Mouse (Mus musculus): ENCODE measurements around the gene B630019K06Rik. TPM values are rescaled to one million over a fixed set of nuclear protein-coding genes. Genes with fewer than 3 reads are reported as not detected.

B630019K06Rik gene
- total and polyA plus RNA-seq, 3 experiments, result 0.11 TPM; not detected in 2

GRCm38 (mm10) chrX:8901906-8902472, 9.8 kb downstream of the B630019K06Rik start:
- in situ Hi-C loops (cut with MboI; ENCODE audit: low pct_ligation_motif_present, low pct_unique_long_range_greater_than_20kb, low sequenced_read_pairs), result no loop called here
- H3K27ac ChIP-seq (ENCODE audit: insufficient read depth, low read depth), result no peak overlapping the region
- dilution Hi-C loops (cut with MboI; ENCODE audit: extremely low pct_ligation_motif_present, extremely low pct_unique_long_range_greater_than_20kb, low sequenced_read_pairs), result no loop called here
- no peak overlapping the region for H3K4me2 ChIP-seq (ENCODE audit: insufficient read depth, low read depth, poor library complexity, severe bottlenecking)
- no peak for DNase-seq (ENCODE audit: extremely low read depth)
- H3K9me3 ChIP-seq (replicated peaks; ENCODE audit: low read length), result no peaks in the 10 kb centered on the region
- no peaks in the 10 kb centered on the region for H3K27me3 ChIP-seq (replicated peaks)
- no peak overlapping the region for H3K9ac ChIP-seq (ENCODE audit: insufficient read depth, low read depth)
- peaks cover 4 to 44% of the 10 kb centered on the region in 2 experiments; a peak in 2 of 4 replicates for H3K4me1 ChIP-seq (ENCODE audit: control insufficient read depth in 1 of 2, insufficient read depth in 2 of 2)
- no peaks in the 10 kb centered on the region for H3K36me3 ChIP-seq (replicated peaks in 1 of 2; ENCODE audit: control insufficient read depth in 1 of 2, insufficient read depth in 1 of 2, low read length in 1 of 2)
- no peaks in the 10 kb centered on the region for H3K79me2 ChIP-seq (replicated peaks; ENCODE audit: control insufficient read depth, extremely low read depth, insufficient read depth, poor library complexity, severe bottlenecking)
- no peak for TF ChIP-seq UBTF (IDR thresholded peaks at IDR 0.05; ENCODE audit: low read depth, low read length)
- TF ChIP-seq CHD2 (IDR thresholded peaks at IDR 0.05; ENCODE audit: low read length), result peak; percentile 73
- no peak overlapping the region for H3K4me3 ChIP-seq (replicated peaks in 1 of 3; ENCODE audit: low read depth in 2 of 3, low read length in 2 of 3, poor library complexity in 1 of 3)

GRCm38 (mm10) chrX:8921080-8921479, 28.9 kb downstream of the B630019K06Rik start:
- no peaks in the 10 kb centered on the region for H3K4me1 ChIP-seq (ENCODE audit: control insufficient read depth in 1 of 2, insufficient read depth in 2 of 2)
- no peak for DNase-seq (ENCODE audit: extremely low read depth)
- no peak overlapping the region for H3K4me3 ChIP-seq (replicated peaks in 1 of 3; ENCODE audit: low read depth in 2 of 3, low read length in 2 of 3, poor library complexity in 1 of 3)
- H3K9me3 ChIP-seq (replicated peaks; ENCODE audit: low read length), result no peaks in the 10 kb centered on the region
- H3K27ac ChIP-seq (ENCODE audit: insufficient read depth, low read depth), result no peak overlapping the region
- no peak overlapping the region for H3K9ac ChIP-seq (ENCODE audit: insufficient read depth, low read depth)
- no peaks in the 10 kb centered on the region for H3K79me2 ChIP-seq (replicated peaks; ENCODE audit: control insufficient read depth, extremely low read depth, insufficient read depth, poor library complexity, severe bottlenecking)
- no peak overlapping the region for H3K4me2 ChIP-seq (ENCODE audit: insufficient read depth, low read depth, poor library complexity, severe bottlenecking)
- dilution Hi-C loops (cut with MboI; ENCODE audit: extremely low pct_ligation_motif_present, extremely low pct_unique_long_range_greater_than_20kb, low sequenced_read_pairs) (no loop called here), in situ Hi-C loops (cut with MboI; ENCODE audit: low pct_ligation_motif_present, low pct_unique_long_range_greater_than_20kb, low sequenced_read_pairs) (no loop called here)
- no peak for TF ChIP-seq RCOR1 (conservative IDR thresholded peaks at IDR 0.05; ENCODE audit: low read depth, low read length)
- TF ChIP-seq NELFE (IDR thresholded peaks at IDR 0.05; ENCODE audit: low read depth, low read length), result no peak
- TF ChIP-seq MXI1 (IDR thresholded peaks at IDR 0.05; ENCODE audit: low read depth, low read length), result no peak
- TF ChIP-seq ZMIZ1 (IDR thresholded peaks at IDR 0.05; ENCODE audit: low read depth, low read length), result no peak
- no peak for TF ChIP-seq USF1 (IDR thresholded peaks at IDR 0.05; ENCODE audit: low read depth, low read length)
- no peaks in the 10 kb centered on the region for H3K27me3 ChIP-seq (replicated peaks)
- H3K36me3 ChIP-seq (replicated peaks in 1 of 2; ENCODE audit: control insufficient read depth in 1 of 2, insufficient read depth in 1 of 2, low read length in 1 of 2), result no peaks in the 10 kb centered on the region

- Histone ChIP-seq H3K27ac (ENCODE audit: insufficient read depth, low read depth) (no peak overlapping the region), H3K9me3 (replicated peaks; ENCODE audit: low read length) (no peaks in the 10 kb centered on the region), H3K4me2 (ENCODE audit: insufficient read depth, low read depth, poor library complexity, severe bottlenecking) (no peak overlapping the region), H3K36me3 (replicated peaks in 1 of 2; ENCODE audit: control insufficient read depth in 1 of 2, insufficient read depth in 1 of 2, low read length in 1 of 2) (no peaks in the 10 kb centered on the region), H3K9ac (ENCODE audit: insufficient read depth, low read depth) (no peak overlapping the region), H3K4me3 (replicated peaks in 1 of 3; ENCODE audit: low read depth in 2 of 3, low read length in 2 of 3, poor library complexity in 1 of 3) (no peak overlapping the region), H3K4me1 (ENCODE audit: control insufficient read depth in 1 of 2, insufficient read depth in 2 of 2) (no peaks in the 10 kb centered on the region), H3K79me2 (replicated peaks; ENCODE audit: control insufficient read depth, extremely low read depth, insufficient read depth, poor library complexity, severe bottlenecking) (no peaks in the 10 kb centered on the region), H3K27me3 (replicated peaks) (no peaks in the 10 kb centered on the region)
- in situ Hi-C loops (cut with MboI; ENCODE audit: low pct_ligation_motif_present, low pct_unique_long_range_greater_than_20kb, low sequenced_read_pairs) (no loop called here), dilution Hi-C loops (cut with MboI; ENCODE audit: extremely low pct_ligation_motif_present, extremely low pct_unique_long_range_greater_than_20kb, low sequenced_read_pairs) (no loop called here)
- DNase-seq (ENCODE audit: extremely low read depth), result no peak
- TF ChIP-seq SMC3 (IDR thresholded peaks at IDR 0.05; ENCODE audit: low read depth, low read length), result peak; percentile 47
- peak in 1 of 2 experiments; percentile 71; a peak in 3 of 4 replicates for TF ChIP-seq CTCF (conservative IDR thresholded peaks at IDR 0.05 in 1 of 2, IDR thresholded peaks at IDR 0.05 in 1 of 2; ENCODE audit: low read depth in 2 of 2, low read length in 2 of 2)
- TF ChIP-seq RAD21 (IDR thresholded peaks at IDR 0.05; ENCODE audit: low read depth, low read length), result peak; percentile 53
- TF ChIP-seq ZC3H11A (IDR thresholded peaks at IDR 0.05; ENCODE audit: low read depth, low read length), result no peak; the same call in 1 of the 2 replicates
These were observed 29.8 kb downstream of the B630019K06Rik start for GRCm38 (mm10) chrX:8921813-8922607.
